Comparison of ENCODE assay signal across 8 mouse cellular contexts in genomic region chr11:3895458-3895857, GRCm38 (mm10). TPM values are rescaled to one million over a fixed set of nuclear protein-coding genes. Genes with fewer than 3 reads are reported as not detected.
DNase-seq lines count a peak whose midpoint lies in the region; ATAC-seq and TF ChIP-seq lines count a peak whose summit lies in the region.

No protein-coding gene starts in this region.

- intact Hi-C loops in heart, postnatal 10 days (cut with DNase I) = loop anchor here (2.0 to 10.0 kb wide), 2 partner anchors 17 to 371 kb away; no protein-coding TSS in a partner anchor

- no peak for TF ChIP-seq POLR2A in bone marrow macrophage, adult 2 months (IDR thresholded peaks at IDR 0.05; ENCODE audit: borderline replicate concordance, low read depth, low read length)

- WGBS in heart, postnatal 0 days = 2% methylated on average over 10 of the region's 10 CpGs
- 3% methylated on average over 10 of the region's 10 CpGs for WGBS in hindbrain, postnatal 0 days
- 7% methylated on average over 10 of the region's 10 CpGs for WGBS in midbrain, embryonic 12.5 days

- peak overlapping the region; percentile 65 for H3K27ac ChIP-seq in heart, postnatal 0 days (ENCODE audit: low read depth)
- H3K27ac ChIP-seq in bone marrow macrophage, adult 2 months (ENCODE audit: insufficient read depth, low read depth, low read length) = no peak overlapping the region
- peak overlapping the region; percentile 77 for H3K27ac ChIP-seq in hindbrain, postnatal 0 days
- peak overlapping the region; percentile 88 for H3K27ac ChIP-seq in midbrain, embryonic 12.5 days (replicated peaks)

- TF ChIP-seq CTCF in heart, postnatal 0 days (IDR thresholded peaks at IDR 0.05; ENCODE audit: low read depth) = no peak
- TF ChIP-seq CTCF in bone marrow macrophage, adult 2 months (IDR thresholded peaks at IDR 0.05; ENCODE audit: low read depth, low read length) = no peak
- no peak for TF ChIP-seq CTCF in hindbrain, postnatal 0 days (IDR thresholded peaks at IDR 0.05; ENCODE audit: low read depth)

- 0 out of 2 replicates have a peak, but pooled peaks cover 4% of the 10 kb centered on the region for H3K4me1 ChIP-seq in heart, postnatal 0 days (ENCODE audit: control insufficient read depth, insufficient read depth)
- H3K4me1 ChIP-seq in bone marrow macrophage, adult 2 months (ENCODE audit: control insufficient read depth, insufficient read depth, low read length) = peaks cover 27% of the 10 kb centered on the region
- H3K4me1 ChIP-seq in hindbrain, postnatal 0 days (ENCODE audit: insufficient read depth, low read length) = 0 out of 2 replicates have a peak, but pooled peaks cover 9% of the 10 kb centered on the region
- H3K4me1 ChIP-seq in midbrain, embryonic 12.5 days = 0 out of 2 replicates have a peak, but pooled peaks cover 6% of the 10 kb centered on the region

- no peak for DNase-seq in heart, postnatal 0 days (ENCODE audit: low spot score)
- no peak for DNase-seq in heart, postnatal 10 days
- no peak for DNase-seq in hindbrain, postnatal 0 days (ENCODE audit: low spot score)
- DNase-seq in ovary, adult 18-20 months (ENCODE audit: low spot score) = no peak
- no peak for DNase-seq in adrenal gland, adult (ENCODE audit: inconsistent age in 2 of 2, low spot score in 1 of 2)

- H3K4me2 ChIP-seq in heart, postnatal 0 days (ENCODE audit: low read depth, low read length) = peak overlapping the region; percentile 76
- peak overlapping the region; percentile 87 for H3K4me2 ChIP-seq in hindbrain, postnatal 0 days (ENCODE audit: low read depth, low read length)
- H3K4me2 ChIP-seq in midbrain, embryonic 12.5 days (replicated peaks) = peak overlapping the region; percentile 71

- H3K27me3 ChIP-seq in heart, postnatal 0 days (ENCODE audit: control insufficient read depth, insufficient read depth, low read length) = no peaks in the 10 kb centered on the region
- no peaks in the 10 kb centered on the region for H3K27me3 ChIP-seq in hindbrain, postnatal 0 days (ENCODE audit: insufficient read depth, low read length)
- H3K27me3 ChIP-seq in midbrain, embryonic 12.5 days = no peaks in the 10 kb centered on the region

- peak overlapping the region; percentile 54 for H3K4me3 ChIP-seq in heart, postnatal 0 days (ENCODE audit: low read depth, low read length)
- H3K4me3 ChIP-seq in bone marrow macrophage, adult 2 months (ENCODE audit: insufficient read depth, low read length) = peak overlapping the region; percentile 61
- peak overlapping the region; percentile 46 for H3K4me3 ChIP-seq in hindbrain, postnatal 0 days (ENCODE audit: low read length)
- H3K4me3 ChIP-seq in midbrain, embryonic 12.5 days = peak overlapping the region; percentile 48

- no peak for TF ChIP-seq EP300 in heart, postnatal 0 days (IDR thresholded peaks at IDR 0.05; ENCODE audit: low read depth)

- peaks cover 19% of the 10 kb centered on the region for H3K36me3 ChIP-seq in heart, postnatal 0 days (replicated peaks; ENCODE audit: control insufficient read depth, insufficient read depth, low read length)
- peaks cover 7% of the 10 kb centered on the region; the same call in 1 of the 2 replicates for H3K36me3 ChIP-seq in hindbrain, postnatal 0 days (ENCODE audit: insufficient read depth, low read length)
- peaks cover 28% of the 10 kb centered on the region for H3K36me3 ChIP-seq in midbrain, embryonic 12.5 days

- no peaks in the 10 kb centered on the region for H3K9me3 ChIP-seq in heart, postnatal 0 days (replicated peaks; ENCODE audit: control insufficient read depth, low read length)
- no peaks in the 10 kb centered on the region for H3K9me3 ChIP-seq in hindbrain, postnatal 0 days (ENCODE audit: low read length)
- H3K9me3 ChIP-seq in midbrain, embryonic 12.5 days = no peaks in the 10 kb centered on the region

- ATAC-seq in heart, postnatal 0 days (ENCODE audit: insufficient read depth, low read depth) = no peak
- ATAC-seq in hindbrain, postnatal 0 days = no peak
- ATAC-seq in midbrain, embryonic 12.5 days (ENCODE audit: low FRiP score, low read depth) = no peak; the same call in 1 of the 2 replicates
- no peak for ATAC-seq in inflammation-experienced regulatory T-cells, adult 6 months

- H3K9ac ChIP-seq in heart, postnatal 0 days (replicated peaks; ENCODE audit: low read depth, low read length) = peak overlapping the region; percentile 41; the same call in 1 of the 2 replicates
- peak overlapping the region; percentile 52 for H3K9ac ChIP-seq in hindbrain, postnatal 0 days (replicated peaks; ENCODE audit: low read length)
- peak overlapping the region; percentile 71 for H3K9ac ChIP-seq in midbrain, embryonic 12.5 days (replicated peaks)

RNA-seq across cellular contexts. Expression of gene Dusp18, which starts 0.4 kb away (rescaled TPM):
- total RNA-seq in heart, postnatal 0 days (2014; rRNA removed; ENCODE audit: low replicate concordance) = 10.4 and 14.8 TPM in 2 replicates
- polyA plus RNA-seq in heart, postnatal 0 days (2015; fragmentation: Nextera tagmentation; extraction: Ambion mirVana) = 9.8 and 16.5 TPM in 2 replicates
- 10 to 100 TPM; 30.3 to 41.9 TPM for total RNA-seq in heart, postnatal 10 days (2021)
- 1.9 and 2.2 TPM in 2 replicates for polyA plus RNA-seq in bone marrow macrophage, adult 2 months (2012; ENCODE audit: insufficient read depth, insufficient read length, missing spikeins)
- 14.4 and 16.9 TPM in 2 replicates for total RNA-seq in hindbrain, postnatal 0 days (2014; rRNA removed)
- 15.4 and 16.3 TPM in 2 replicates for polyA plus RNA-seq in hindbrain, postnatal 0 days (2015; fragmentation: Nextera tagmentation; extraction: Ambion mirVana)
- 29.4 and 29.9 TPM in 2 replicates for polyA plus RNA-seq in midbrain, embryonic 12.5 days (2016; fragmentation: Nextera tagmentation; extraction: Ambion mirVana)
- polyA plus RNA-seq in inflammation-experienced regulatory T-cells, adult 6 months (2017; shearing (Covaris generic)) = under 1 TPM in 2 of 3 experiments, not detected in 1; 0.21 to 0.32 TPM

RNA-seq across cellular contexts. Expression of gene 4921536K21Rik, which starts 0.6 kb away (rescaled TPM):
- not detected in 2 replicates for total RNA-seq in heart, postnatal 0 days (2014; rRNA removed; ENCODE audit: low replicate concordance)
- polyA plus RNA-seq in heart, postnatal 0 days (2015; fragmentation: Nextera tagmentation; extraction: Ambion mirVana) = 0.11 and 0.12 TPM in 2 replicates
- total RNA-seq in heart, postnatal 10 days (2021) = under 1 TPM; 0.32 to 0.38 TPM
- polyA plus RNA-seq in bone marrow macrophage, adult 2 months (2012; ENCODE audit: insufficient read depth, insufficient read length, missing spikeins) = 0.21 and 0.31 TPM in 2 replicates
- total RNA-seq in hindbrain, postnatal 0 days (2014; rRNA removed) = 0.21 and 0.90 TPM in 2 replicates
- polyA plus RNA-seq in hindbrain, postnatal 0 days (2015; fragmentation: Nextera tagmentation; extraction: Ambion mirVana) = 0.41 and 0.42 TPM in 2 replicates
- 0.74 and 1.1 TPM in 2 replicates for polyA plus RNA-seq in midbrain, embryonic 12.5 days (2016; fragmentation: Nextera tagmentation; extraction: Ambion mirVana)
- polyA plus RNA-seq in inflammation-experienced regulatory T-cells, adult 6 months (2017; shearing (Covaris generic)) = not detected

RNA-seq across cellular contexts. Expression of gene Slc35e4, which starts 19.0 kb away (rescaled TPM):
- 9.8 and 11.2 TPM in 2 replicates for total RNA-seq in heart, postnatal 0 days (2014; rRNA removed; ENCODE audit: low replicate concordance)
- 3.0 and 3.2 TPM in 2 replicates for polyA plus RNA-seq in heart, postnatal 0 days (2015; fragmentation: Nextera tagmentation; extraction: Ambion mirVana)
- 1 to 10 TPM; 4.3 to 4.7 TPM for total RNA-seq in heart, postnatal 10 days (2021)
- polyA plus RNA-seq in bone marrow macrophage, adult 2 months (2012; ENCODE audit: insufficient read depth, insufficient read length, missing spikeins) = 9.6 and 9.7 TPM in 2 replicates
- 48.6 and 52.4 TPM in 2 replicates for total RNA-seq in hindbrain, postnatal 0 days (2014; rRNA removed)
- polyA plus RNA-seq in hindbrain, postnatal 0 days (2015; fragmentation: Nextera tagmentation; extraction: Ambion mirVana) = 23.5 and 25.8 TPM in 2 replicates
- 6.7 and 7.8 TPM in 2 replicates for polyA plus RNA-seq in midbrain, embryonic 12.5 days (2016; fragmentation: Nextera tagmentation; extraction: Ambion mirVana)
- 1 to 10 TPM; 1.3 to 2.3 (median 1.5) TPM for polyA plus RNA-seq in inflammation-experienced regulatory T-cells, adult 6 months (2017; shearing (Covaris generic))

RNA-seq across cellular contexts. Expression of gene Osbp2, which starts 31.8 kb away (rescaled TPM):
- total RNA-seq in heart, postnatal 0 days (2014; rRNA removed; ENCODE audit: low replicate concordance) = 6.3 and 8.9 TPM in 2 replicates
- 2.9 TPM in 2 replicates for polyA plus RNA-seq in heart, postnatal 0 days (2015; fragmentation: Nextera tagmentation; extraction: Ambion mirVana)
- total RNA-seq in heart, postnatal 10 days (2021) = 1 to 10 TPM; 5.6 to 6.1 TPM
- polyA plus RNA-seq in bone marrow macrophage, adult 2 months (2012; ENCODE audit: insufficient read depth, insufficient read length, missing spikeins) = 0.59 and 0.87 TPM in 2 replicates
- total RNA-seq in hindbrain, postnatal 0 days (2014; rRNA removed) = 78.3 and 87.5 TPM in 2 replicates
- polyA plus RNA-seq in hindbrain, postnatal 0 days (2015; fragmentation: Nextera tagmentation; extraction: Ambion mirVana) = 33.8 and 39.7 TPM in 2 replicates
- polyA plus RNA-seq in midbrain, embryonic 12.5 days (2016; fragmentation: Nextera tagmentation; extraction: Ambion mirVana) = 5.1 and 5.3 TPM in 2 replicates
- polyA plus RNA-seq in inflammation-experienced regulatory T-cells, adult 6 months (2017; shearing (Covaris generic)) = not detected

RNA-seq across cellular contexts. Expression of gene Tcn2, which starts 36.5 kb away (rescaled TPM):
- 110 and 113 TPM in 2 replicates for total RNA-seq in heart, postnatal 0 days (2014; rRNA removed; ENCODE audit: low replicate concordance)
- 67.2 and 67.4 TPM in 2 replicates for polyA plus RNA-seq in heart, postnatal 0 days (2015; fragmentation: Nextera tagmentation; extraction: Ambion mirVana)
- 10 to 100 TPM; 50.3 to 50.9 TPM for total RNA-seq in heart, postnatal 10 days (2021)
- 107 and 117 TPM in 2 replicates for polyA plus RNA-seq in bone marrow macrophage, adult 2 months (2012; ENCODE audit: insufficient read depth, insufficient read length, missing spikeins)
- total RNA-seq in hindbrain, postnatal 0 days (2014; rRNA removed) = 35.8 and 39.4 TPM in 2 replicates
- polyA plus RNA-seq in hindbrain, postnatal 0 days (2015; fragmentation: Nextera tagmentation; extraction: Ambion mirVana) = 29.3 and 30.8 TPM in 2 replicates
- 23.2 and 27.0 TPM in 2 replicates for polyA plus RNA-seq in midbrain, embryonic 12.5 days (2016; fragmentation: Nextera tagmentation; extraction: Ambion mirVana)
- polyA plus RNA-seq in inflammation-experienced regulatory T-cells, adult 6 months (2017; shearing (Covaris generic)) = 10 to 100 TPM; 11.0 to 29.1 (median 23.6) TPM
